Mouse (Mus musculus): ENCODE measurements at regions not wholly inside any gene's neighbourhood (a gene's known extent, or its start where the extent isn't known, plus 50 kb on each side); places are given as distances from the start of the nearest gene placed in this dataset.

DNA sequence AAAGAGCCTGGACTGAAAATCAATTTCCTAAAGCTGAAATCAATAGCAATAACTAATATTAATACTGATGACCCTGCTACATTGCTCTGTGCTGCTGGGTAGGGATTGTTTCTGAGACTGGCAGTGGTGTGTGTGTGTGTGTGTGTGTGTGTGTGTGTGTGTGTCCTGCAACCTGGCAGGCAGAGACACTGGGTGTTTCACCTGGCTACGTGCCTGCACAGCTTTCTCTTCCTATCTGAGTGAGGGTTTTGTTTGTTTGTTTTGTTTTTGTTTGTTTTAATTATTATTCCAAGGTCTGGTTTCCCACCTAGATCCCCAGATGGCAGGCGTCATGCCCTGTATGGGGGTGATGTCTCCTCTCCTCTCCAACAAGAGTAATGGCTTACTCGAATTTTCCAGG lies 54.5 kb upstream of the Rxra start:
- Histone ChIP-seq H3K4me3 (no peak overlapping the region), H3K27ac (no peak overlapping the region), H3K79me2 (replicated peaks; ENCODE audit: control insufficient read depth, insufficient read depth, low read length) (no peaks in the 10 kb centered on the region), H3K4me1 (ENCODE audit: control insufficient read depth, insufficient read depth, low read length) (no peaks in the 10 kb centered on the region), H3K9ac (ENCODE audit: low read depth, low read length) (no peak overlapping the region), H3K36me3 (ENCODE audit: control insufficient read depth, insufficient read depth, low read length) (no peaks in the 10 kb centered on the region), H3K27me3 (ENCODE audit: control insufficient read depth, insufficient read depth, low read length) (no peaks in the 10 kb centered on the region)
- 79% methylated on average over 3 of the region's 3 CpGs for WGBS
- intact Hi-C loops (cut with DNase I) = no loop called here
- TF ChIP-seq EP300 (IDR thresholded peaks at IDR 0.05; ENCODE audit: insufficient read depth, low read depth, low read length) (no peak), CTCF (IDR thresholded peaks at IDR 0.05) (no peak), POLR2A (IDR thresholded peaks at IDR 0.05; ENCODE audit: insufficient read depth, low read depth, low read length) (no peak)
- no peak for DNase-seq

DNA sequence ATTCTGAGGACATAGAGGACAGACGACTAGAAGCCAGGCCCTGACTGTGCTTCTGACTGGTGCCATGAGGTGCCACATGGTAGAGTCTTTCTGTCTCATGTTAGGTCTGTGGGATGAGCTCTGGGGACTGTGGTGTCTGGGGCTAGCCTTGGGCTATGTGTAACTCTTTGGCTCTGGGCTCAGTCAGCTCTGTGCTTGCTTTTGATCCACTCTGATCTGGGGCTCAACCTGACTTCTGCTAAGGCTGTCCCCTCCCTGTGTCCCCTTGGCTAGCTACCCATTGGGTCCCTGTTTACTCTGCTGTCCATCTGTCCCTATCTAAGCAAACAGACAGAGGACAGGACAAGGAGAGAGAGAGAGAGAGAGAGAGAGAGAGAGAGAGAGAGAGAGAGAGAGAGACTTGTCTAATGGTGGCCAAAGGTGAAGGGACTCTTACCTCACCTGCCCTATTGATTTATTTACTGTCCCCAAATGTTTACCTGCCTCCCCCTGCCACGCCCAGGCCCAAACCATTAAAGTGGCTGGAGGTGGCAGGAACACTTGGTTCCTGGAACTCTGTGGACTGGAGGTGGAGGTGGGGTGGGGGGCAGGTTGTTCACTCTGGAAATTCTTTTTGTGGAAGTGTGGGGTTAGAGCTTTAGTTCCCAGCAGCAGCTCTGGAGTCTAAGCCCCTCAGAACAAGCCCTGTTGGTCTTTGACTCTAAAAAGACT lies 51.4 kb upstream of the Rxra start:
- no peaks in the 10 kb centered on the region for H3K36me3 ChIP-seq (ENCODE audit: control insufficient read depth, insufficient read depth, low read length)
- H3K9ac ChIP-seq (ENCODE audit: low read depth, low read length) = no peak overlapping the region
- H3K27ac ChIP-seq = no peak overlapping the region
- no peak for DNase-seq
- H3K79me2 ChIP-seq (replicated peaks; ENCODE audit: control insufficient read depth, insufficient read depth, low read length) = no peaks in the 10 kb centered on the region
- H3K4me1 ChIP-seq (ENCODE audit: control insufficient read depth, insufficient read depth, low read length) = no peaks in the 10 kb centered on the region
- no peak overlapping the region for H3K4me3 ChIP-seq
- WGBS = 86% methylated on average over 2 of the region's 2 CpGs
- TF ChIP-seq CTCF (IDR thresholded peaks at IDR 0.05) (no peak), EP300 (IDR thresholded peaks at IDR 0.05; ENCODE audit: insufficient read depth, low read depth, low read length) (no peak), POLR2A (IDR thresholded peaks at IDR 0.05; ENCODE audit: insufficient read depth, low read depth, low read length) (no peak)
- no peaks in the 10 kb centered on the region for H3K27me3 ChIP-seq (ENCODE audit: control insufficient read depth, insufficient read depth, low read length)
- intact Hi-C loops (cut with DNase I) = no loop called here
